Mouse (Mus musculus) G1E (cell line): ENCODE measurements around the gene Msantd1. TPM values are rescaled to one million over a fixed set of nuclear protein-coding genes. Genes with fewer than 3 reads are reported as not detected.

ENCODE experiments used
- ATAC-seq: 2 replicates; pipeline ENCODE4 v1.8.0; 2016; ENCODE audit warnings: mild to moderate bottlenecking; ENCODE audit not compliant: insufficient number of reproducible peaks, poor library complexity, low FRiP score, severe bottlenecking; ENCODE audit errors: extremely low read depth
- DNase-seq: peaks from one replicate; pipeline ENCODE4 v3.0.0; 2012; ENCODE audit warnings: low spot score
- H3K27me3 ChIP-seq: 2 replicates; pipeline ENCODE4 v1.6.1; 2012; ENCODE audit warnings: mild to moderate bottlenecking, low read length, inconsistent platforms; ENCODE audit not compliant: insufficient read depth
- H3K36me3 ChIP-seq: replicated peaks from 2 replicates; pipeline ENCODE3; 2012; ENCODE audit warnings: mild to moderate bottlenecking, inconsistent platforms
- H3K4me1 ChIP-seq: 2 replicates; pipeline ENCODE4 v1.6.1; 2012; ENCODE audit warnings: low read depth, low read length, inconsistent platforms, mixed read lengths; ENCODE audit not compliant: insufficient read depth
- H3K4me3 ChIP-seq: 2 replicates; pipeline ENCODE4 v1.5.1; 2012; ENCODE audit warnings: low read depth, mild to moderate bottlenecking, inconsistent platforms, low read length, moderate library complexity, mixed read lengths
- H3K9me3 ChIP-seq: replicated peaks from 2 replicates; pipeline ENCODE4 v1.6.1; 2012; ENCODE audit warnings: inconsistent platforms
- CTCF ChIP-seq: IDR thresholded peaks from 2 replicates; pipeline ENCODE4 v1.5.1; 2012; ENCODE audit warnings: low read depth, low read length, inconsistent platforms, mixed read lengths
- GATA1 ChIP-seq: IDR thresholded peaks from 2 replicates; pipeline ENCODE4 v1.6.1; 2012; ENCODE audit warnings: borderline replicate concordance, low read length, inconsistent platforms, mixed read lengths
- GATA2 ChIP-seq: IDR thresholded peaks from 2 replicates; pipeline ENCODE4 v1.6.1; 2012; ENCODE audit warnings: low read depth, low read length, inconsistent platforms, borderline replicate concordance
- POLR2AphosphoS5 ChIP-seq: IDR thresholded peaks from 2 replicates; pipeline ENCODE4 v1.6.1; 2012; ENCODE audit warnings: low read depth, low read length, inconsistent platforms; ENCODE audit not compliant: insufficient replicate concordance
- TAL1 ChIP-seq: conservative IDR thresholded peaks from 2 replicates; pipeline ENCODE4 v1.6.1; 2012; ENCODE audit warnings: low read depth, low read length, inconsistent platforms, mixed read lengths
- polyA plus RNA-seq: library from polyadenylated mRNA; stranded (reverse); fragments of >175 nt; gene quantifications from 2 replicates; pipeline ENCODE4 v1.2.3, GENCODE M21; 2012
- total RNA-seq, 2 experiments: library from RNA; stranded (forward) in 1 of 2; stranded (reverse) in 1 of 2; fragments of 200-1000 nt in 1 of 2; fragments of >200 nt in 1 of 2; fragmentation: Nextera tagmentation in 1 of 2; gene quantifications; 2 replicates each; pipeline ENCODE4 v1.2.3; 2014 to 2017

Msantd1 gene
- total and polyA plus RNA-seq, 3 experiments: 0.20 to 0.22 TPM; not detected in 1

GRCm38 (mm10) chr5:34931516-34932457 is 24.0 kb downstream of the Msantd1 start:
- peaks cover 22% of the 10 kb centered on the region for H3K4me1 ChIP-seq
- DNase-seq: no peak
- H3K36me3 ChIP-seq: no peaks in the 10 kb centered on the region
- TF ChIP-seq GATA2: no peak
- no peak for TF ChIP-seq TAL1
- no peak for TF ChIP-seq POLR2AphosphoS5
- no peak for TF ChIP-seq CTCF
- no peak for TF ChIP-seq GATA1
- no peak for ATAC-seq
- peaks cover 15% of the 10 kb centered on the region for H3K27me3 ChIP-seq
- H3K4me3 ChIP-seq: no peak overlapping the region
- H3K9me3 ChIP-seq: no peaks in the 10 kb centered on the region

GRCm38 (mm10) chr5:34932458-34932806 is 24.6 kb downstream of the Msantd1 start:
- no peak for TF ChIP-seq GATA2
- TF ChIP-seq POLR2AphosphoS5: no peak
- no peak for TF ChIP-seq GATA1
- TF ChIP-seq CTCF: no peak
- no peak for TF ChIP-seq TAL1
- H3K36me3 ChIP-seq: no peaks in the 10 kb centered on the region
- no peak overlapping the region for H3K4me3 ChIP-seq
- no peak for ATAC-seq
- no peaks in the 10 kb centered on the region for H3K9me3 ChIP-seq
- peaks cover 15% of the 10 kb centered on the region for H3K27me3 ChIP-seq
- H3K4me1 ChIP-seq: peaks cover 22% of the 10 kb centered on the region
- DNase-seq: no peak

- peaks cover 22% of the 10 kb centered on the region for H3K4me1 ChIP-seq
- H3K27me3 ChIP-seq: peaks cover 25% of the 10 kb centered on the region
- TF ChIP-seq CTCF: peak; percentile 26; the same call in 1 of the 2 replicates
- no peak for TF ChIP-seq POLR2AphosphoS5
- no peak for TF ChIP-seq GATA2
- ATAC-seq (no peak), DNase-seq (no peak)
- H3K9me3 ChIP-seq: no peaks in the 10 kb centered on the region
- no peak overlapping the region for H3K4me3 ChIP-seq
- H3K36me3 ChIP-seq: no peaks in the 10 kb centered on the region
Observed at GRCm38 (mm10) chr5:34933461-34933860, 25.6 kb downstream of the Msantd1 start.

- no peak for DNase-seq
- Histone ChIP-seq H3K4me3 (no peak overlapping the region), H3K27me3 (peaks cover 36% of the 10 kb centered on the region), H3K4me1 (peaks cover 11% of the 10 kb centered on the region), H3K36me3 (no peaks in the 10 kb centered on the region), H3K9me3 (no peaks in the 10 kb centered on the region)
- no peak for TF ChIP-seq GATA1
- TF ChIP-seq GATA2: no peak
- TF ChIP-seq POLR2AphosphoS5: no peak
- no peak for TF ChIP-seq CTCF
- TF ChIP-seq TAL1: no peak
- ATAC-seq: no peak
Observed at GRCm38 (mm10) chr5:34941710-34942470, 34.1 kb downstream of the Msantd1 start.

GRCm38 (mm10) chr5:34943428-34943827 is 35.6 kb downstream of the Msantd1 start:
- TF ChIP-seq POLR2AphosphoS5: no peak
- no peak for TF ChIP-seq CTCF
- no peaks in the 10 kb centered on the region for H3K9me3 ChIP-seq
- H3K27me3 ChIP-seq: peaks cover 37% of the 10 kb centered on the region
- ATAC-seq (no peak), DNase-seq (no peak)
- peaks cover 23% of the 10 kb centered on the region for H3K4me1 ChIP-seq
- H3K36me3 ChIP-seq: no peaks in the 10 kb centered on the region
- H3K4me3 ChIP-seq: no peak overlapping the region

- H3K27me3 ChIP-seq: peaks cover 53% of the 10 kb centered on the region
- no peaks in the 10 kb centered on the region for H3K36me3 ChIP-seq
- peak; percentile 60 for ATAC-seq
- TF ChIP-seq GATA1 (no peak), CTCF (no peak), GATA2 (no peak), POLR2AphosphoS5 (no peak), TAL1 (no peak)
- peak within 1 kb of the TSS; percentile 72 for H3K4me3 ChIP-seq
- no peaks in the 10 kb centered on the region for H3K9me3 ChIP-seq
- peaks cover 30% of the 10 kb centered on the region for H3K4me1 ChIP-seq
- peak; percentile 84 for DNase-seq
Observed at GRCm38 (mm10) chr5:34948861-34949760, 41.3 kb downstream of the Msantd1 start, which contains the start of gene Rgs12. Gene Rgs12, plus strand, starts transcription at chr5:34949445.
